In the genomic region with DNA sequence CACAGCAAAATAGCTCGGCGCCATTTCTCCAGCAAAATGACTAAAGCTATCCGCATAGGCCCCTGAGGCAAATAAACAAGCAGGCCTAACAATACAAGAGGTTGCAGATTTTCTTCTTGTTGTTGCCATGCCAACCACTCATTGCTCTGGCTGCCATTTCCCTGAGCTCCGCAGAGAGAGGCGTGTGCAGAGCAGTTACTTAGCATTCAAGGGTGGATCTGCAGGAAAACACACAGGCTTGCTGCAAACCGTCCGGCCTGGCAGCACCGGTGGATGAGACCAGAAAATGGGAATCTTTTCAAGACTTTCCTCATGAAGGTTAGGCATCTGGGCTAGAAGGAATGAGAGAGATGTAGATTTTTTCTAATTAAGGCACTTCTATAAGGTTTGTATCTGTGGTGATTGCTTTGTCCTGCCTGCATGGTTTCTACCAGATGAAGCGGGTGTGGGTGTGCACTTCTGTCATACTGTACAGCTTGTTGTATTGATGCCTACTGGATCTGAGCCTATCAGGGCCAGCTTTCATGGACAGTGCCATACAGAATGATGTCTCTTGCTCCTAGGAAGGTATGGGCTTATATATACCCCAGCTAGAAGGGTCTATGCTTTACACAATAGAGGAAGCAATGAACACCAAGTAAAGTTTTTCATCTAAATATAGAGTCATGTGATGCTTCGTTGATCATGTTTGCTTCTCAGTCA, we compare ENCODE assay signal across 9 mouse cellular contexts.
DNase-seq lines count a peak whose midpoint lies in the region; ATAC-seq and TF ChIP-seq lines count a peak whose summit lies in the region.
"Had no signal": no experiment of that assay in that cellular context is flagged by ENCODE, and none has a peak within 500 bp of the region (broad histone marks: within the 10 kb centered on the region; RNA-seq: fewer than 3 reads in every experiment).

No protein-coding gene starts in this region.

- peak; percentile 97 for ATAC-seq in hindbrain, postnatal 0 days
- peak; percentile 96 for ATAC-seq in midbrain, embryonic 16.5 days
- ATAC-seq in granulocyte monocyte progenitor cell, adult 5-6 weeks (replicated peaks; ENCODE audit: poor library complexity, severe bottlenecking): no peak
- ATAC-seq in kidney, embryonic 16.5 days (ENCODE audit: low FRiP score, low TSS enrichment): no peak

- peaks cover 15% of the 10 kb centered on the region for H3K4me1 ChIP-seq in hindbrain, postnatal 0 days (ENCODE audit: insufficient read depth, low read length)
- H3K4me1 ChIP-seq in midbrain, embryonic 16.5 days (ENCODE audit: control insufficient read depth, insufficient read depth, low read length): peaks cover 46% of the 10 kb centered on the region
- H3K4me1 ChIP-seq in kidney, embryonic 16.5 days (ENCODE audit: insufficient read depth, low read length): no peaks in the 10 kb centered on the region
- H3K4me1 ChIP-seq: liver, embryonic 15.5 days had no signal

- peak overlapping the region; percentile 55 for H3K9ac ChIP-seq in hindbrain, postnatal 0 days (replicated peaks; ENCODE audit: low read length)
- peak overlapping the region; percentile 65 for H3K9ac ChIP-seq in midbrain, embryonic 16.5 days (ENCODE audit: low read depth, low read length)
- no peak overlapping the region for H3K9ac ChIP-seq in kidney, embryonic 16.5 days (replicated peaks; ENCODE audit: low read length)
- H3K9ac ChIP-seq: liver, embryonic 15.5 days had no signal

- 7% methylated on average over 10 of the region's 10 CpGs for WGBS in hindbrain, postnatal 0 days
- 7% methylated on average over 10 of the region's 10 CpGs for WGBS in midbrain, embryonic 16.5 days
- 73% methylated on average over 10 of the region's 10 CpGs for WGBS in kidney, embryonic 16.5 days

- H3K27me3 ChIP-seq in hindbrain, postnatal 0 days (ENCODE audit: insufficient read depth, low read length): no peaks in the 10 kb centered on the region
- no peaks in the 10 kb centered on the region for H3K27me3 ChIP-seq in midbrain, embryonic 16.5 days (ENCODE audit: control insufficient read depth, insufficient read depth, low read depth, low read length)
- H3K27me3 ChIP-seq in kidney, embryonic 16.5 days (ENCODE audit: insufficient read depth, low read length): no peaks in the 10 kb centered on the region
- H3K27me3 ChIP-seq: liver, embryonic 15.5 days had no signal

- no peaks in the 10 kb centered on the region for H3K9me3 ChIP-seq in hindbrain, postnatal 0 days (ENCODE audit: low read length)
- H3K9me3 ChIP-seq in midbrain, embryonic 16.5 days (replicated peaks; ENCODE audit: control insufficient read depth, low read length, poor library complexity, severe bottlenecking): no peaks in the 10 kb centered on the region
- H3K9me3 ChIP-seq in kidney, embryonic 16.5 days (ENCODE audit: low read length): no peaks in the 10 kb centered on the region
- H3K9me3 ChIP-seq: liver, embryonic 15.5 days had no signal

- DNase-seq in MN1 (ENCODE audit: low spot score): peak; percentile 21
- DNase-seq in embryo, embryonic 9.5 days (ENCODE audit: extremely low spot score): peak; percentile 34
- DNase-seq in hindbrain, postnatal 0 days (ENCODE audit: low spot score): peak; percentile 92
- no peak for DNase-seq in thymus, postnatal 14 days
- no peak for DNase-seq in thymus, postnatal 4 days

- peak overlapping the region; percentile 59 for H3K4me2 ChIP-seq in hindbrain, postnatal 0 days (ENCODE audit: low read depth, low read length)
- H3K4me2 ChIP-seq in midbrain, embryonic 16.5 days (ENCODE audit: low read length): peak overlapping the region; percentile 66
- H3K4me2 ChIP-seq in kidney, embryonic 16.5 days (replicated peaks; ENCODE audit: low read depth, low read length): no peak overlapping the region
- H3K4me2 ChIP-seq: liver, embryonic 15.5 days had no signal

- no peaks in the 10 kb centered on the region; the same call in 1 of the 2 replicates for H3K36me3 ChIP-seq in hindbrain, postnatal 0 days (ENCODE audit: insufficient read depth, low read length)
- peaks cover 2% of the 10 kb centered on the region; the same call in 1 of the 2 replicates for H3K36me3 ChIP-seq in midbrain, embryonic 16.5 days (ENCODE audit: control insufficient read depth, insufficient read depth, low read length)
- no peaks in the 10 kb centered on the region for H3K36me3 ChIP-seq in kidney, embryonic 16.5 days (ENCODE audit: insufficient read depth, low read length)
- H3K36me3 ChIP-seq: liver, embryonic 15.5 days had no signal

- no peak for TF ChIP-seq CTCF in hindbrain, postnatal 0 days (IDR thresholded peaks at IDR 0.05; ENCODE audit: low read depth)

- H3K4me3 ChIP-seq in hindbrain, postnatal 0 days (ENCODE audit: low read length): peak overlapping the region; percentile 38
- peak overlapping the region; percentile 40 for H3K4me3 ChIP-seq in midbrain, embryonic 16.5 days (ENCODE audit: low read depth, low read length)
- no peak overlapping the region for H3K4me3 ChIP-seq in kidney, embryonic 16.5 days (ENCODE audit: low read length)
- H3K4me3 ChIP-seq: liver, embryonic 15.5 days had no signal

- peak overlapping the region; percentile 89 for H3K27ac ChIP-seq in hindbrain, postnatal 0 days
- peak overlapping the region; percentile 94 for H3K27ac ChIP-seq in midbrain, embryonic 16.5 days (ENCODE audit: low read length)
- no peak overlapping the region for H3K27ac ChIP-seq in kidney, embryonic 16.5 days (ENCODE audit: low read length)
- H3K27ac ChIP-seq: liver, embryonic 15.5 days had no signal

Comparison
In these comparisons a context has a peak if more than half of its experiments do, and no peak if none do; other contexts are left out.
1. DNase-seq: peak in MN1 (single experiment), embryo, embryonic 9.5 days (single experiment) and hindbrain, postnatal 0 days (single experiment); none in thymus, postnatal 14 days (single experiment) and thymus, postnatal 4 days (single experiment).
2. ATAC-seq: peak in hindbrain, postnatal 0 days (single experiment) and midbrain, embryonic 16.5 days (single experiment); none in granulocyte monocyte progenitor cell, adult 5-6 weeks (single experiment) and kidney, embryonic 16.5 days (single experiment).